Mouse (Mus musculus) heart, adult 9 months (tissue): ENCODE measurements around the gene Rgsl1.
"Not testable (repeated sequence)": the region's sequence is repeated elsewhere in the genome, so short reads cannot be mapped to it uniquely, and the experiment has no call there.

Experiments used
- DNase-seq, 2 experiments: peaks; one replicate each; pipeline ENCODE4 v3.0.0; 2022; ENCODE audit warnings: low spot score in 2 of 2

Gene Rgsl1

GRCm38 (mm10) chr1:153844042-153844441 lies at the start of gene Rgsl1:
Gene Rgsl1, minus strand, starts transcription at chr1:153844142.
- DNase-seq, result no peak

DNA sequence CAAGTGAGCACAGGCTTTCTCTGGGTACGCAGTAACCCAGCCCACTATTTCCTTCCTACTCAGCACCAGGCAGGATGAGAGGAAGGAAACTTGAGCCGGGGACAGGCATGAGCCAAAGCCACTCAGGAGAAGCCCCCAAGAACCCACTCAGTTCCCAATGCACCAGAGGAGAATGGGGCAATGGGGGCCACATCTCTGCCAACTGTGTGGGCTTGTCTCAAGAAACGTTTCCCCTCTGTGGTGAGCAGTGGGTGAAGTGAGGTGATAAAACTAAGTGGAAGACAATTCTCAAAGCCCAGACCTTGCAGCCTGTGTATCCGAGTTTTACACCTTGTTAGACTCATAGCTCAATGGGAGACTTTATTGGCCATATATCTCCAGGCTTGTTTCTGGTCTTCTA lies 47.5 kb upstream of the Rgsl1 start, which contains the start of gene Teddm1a:
Teddm1a (plus strand) TSS at position 301 of the 400 bp plus-strand sequence.
- DNase-seq, result no peak

GRCm38 (mm10) chr1:153890121-153890520 lies 46.2 kb upstream of the Rgsl1 start:
- no peak for DNase-seq

DNA sequence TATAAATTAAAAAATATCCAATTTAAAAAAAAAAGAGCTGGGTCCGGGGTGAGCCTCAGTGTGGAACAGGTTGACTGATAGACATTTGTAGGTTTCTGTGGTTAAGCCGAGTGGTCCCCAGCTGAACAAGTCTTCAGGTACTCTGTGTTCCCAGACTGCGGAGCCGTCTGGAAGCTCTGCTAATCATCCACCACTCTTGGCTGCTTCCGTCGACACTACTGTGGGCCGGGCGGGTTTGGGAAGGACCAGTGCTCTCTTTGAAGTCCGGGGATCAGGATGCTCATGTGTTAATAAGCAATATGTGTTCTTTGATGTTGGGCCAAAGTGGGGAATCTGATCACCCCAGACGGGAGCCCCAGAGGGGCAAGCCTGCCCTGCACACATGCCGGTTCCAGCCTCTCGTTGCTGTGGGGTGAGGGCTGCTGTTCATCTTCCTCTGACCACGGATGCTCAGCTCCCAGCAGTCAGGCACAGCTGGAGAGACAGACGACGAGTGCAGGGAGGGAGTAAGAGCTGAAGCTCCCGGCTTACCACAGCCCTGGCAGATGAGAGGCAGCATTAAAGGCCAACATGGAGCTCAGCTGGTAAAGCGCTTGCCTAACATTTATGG lies 42.2 kb upstream of the Rgsl1 start:
- DNase-seq, result no peak

DNA sequence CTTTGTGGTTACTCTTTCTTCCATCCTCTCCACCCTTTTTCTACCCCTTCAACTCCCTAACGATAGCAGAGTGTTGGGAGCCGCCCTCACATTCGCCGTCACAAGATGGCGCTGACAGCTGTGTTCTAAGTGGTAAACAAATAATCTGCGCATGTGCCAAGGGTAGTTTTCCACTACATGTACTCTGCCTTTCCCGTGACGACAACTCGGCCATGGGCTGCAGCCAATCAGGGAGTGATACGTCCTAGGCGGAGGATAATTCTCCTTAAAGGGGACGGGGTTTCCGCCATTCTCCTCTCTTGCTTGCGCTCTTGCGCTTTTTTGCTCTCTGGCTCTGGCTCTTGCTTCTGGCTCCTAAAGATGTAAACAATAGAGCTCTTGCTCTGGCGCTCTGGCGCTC lies 36.4 kb upstream of the Rgsl1 start:
- DNase-seq, result not testable (repeated sequence)

DNA sequence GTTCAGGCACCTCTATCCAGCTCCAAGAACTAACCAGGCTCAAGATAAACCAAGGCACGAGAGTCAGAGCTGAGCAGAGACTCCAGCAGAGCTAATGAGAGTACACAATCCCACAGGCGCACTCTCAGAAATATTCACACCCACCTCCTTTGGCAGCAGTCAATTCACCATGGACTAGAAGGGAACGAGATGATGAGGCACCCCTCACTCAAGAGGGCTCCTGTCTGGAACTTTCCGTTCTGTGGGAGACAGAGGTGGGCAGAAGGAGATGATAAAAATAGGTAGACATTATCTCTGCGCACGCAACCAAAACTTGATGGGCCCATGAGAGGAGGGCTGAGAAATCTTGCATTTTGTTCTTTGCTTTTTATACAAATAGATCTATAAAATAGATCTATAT lies 30.1 kb upstream of the Rgsl1 start, which contains the start of gene Teddm1b:
Teddm1b (plus strand) TSS at position 301 of the 400 bp plus-strand sequence.
- no peak for DNase-seq

- DNase-seq, result no peak
Measured at GRCm38 (mm10) chr1:153855946-153856345, 12.0 kb upstream of the Rgsl1 start.

GRCm38 (mm10) chr1:153852696-153853095 lies 8.8 kb upstream of the Rgsl1 start:
- not testable (repeated sequence) for DNase-seq

GRCm38 (mm10) chr1:153846867-153847266 lies 2.9 kb upstream of the Rgsl1 start:
- no peak for DNase-seq

DNA sequence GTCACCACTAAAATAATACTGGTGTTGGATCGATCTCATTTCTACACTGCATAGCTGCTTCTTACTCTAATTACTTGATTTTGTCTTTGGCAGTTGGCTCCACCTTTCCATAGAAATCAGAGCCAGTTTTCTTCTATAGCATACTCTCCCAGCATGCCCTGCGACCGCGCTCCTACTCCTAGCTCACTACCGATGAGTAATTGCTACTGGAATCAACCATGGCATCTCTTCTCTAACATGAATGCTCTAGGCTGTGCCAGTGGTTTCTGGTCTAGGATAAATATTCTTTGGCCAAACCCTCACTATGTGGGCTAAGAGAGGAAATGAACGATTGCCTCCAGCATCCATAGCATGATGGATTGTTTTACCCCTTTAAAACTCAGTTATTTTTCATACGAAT lies 2.5 kb upstream of the Rgsl1 start:
- DNase-seq, result no peak

GRCm38 (mm10) chr1:153842121-153842740 lies 1.7 kb downstream of the Rgsl1 start:
- no peak for DNase-seq

GRCm38 (mm10) chr1:153836036-153836435 lies 7.9 kb downstream of the Rgsl1 start:
- DNase-seq, result no peak

DNA sequence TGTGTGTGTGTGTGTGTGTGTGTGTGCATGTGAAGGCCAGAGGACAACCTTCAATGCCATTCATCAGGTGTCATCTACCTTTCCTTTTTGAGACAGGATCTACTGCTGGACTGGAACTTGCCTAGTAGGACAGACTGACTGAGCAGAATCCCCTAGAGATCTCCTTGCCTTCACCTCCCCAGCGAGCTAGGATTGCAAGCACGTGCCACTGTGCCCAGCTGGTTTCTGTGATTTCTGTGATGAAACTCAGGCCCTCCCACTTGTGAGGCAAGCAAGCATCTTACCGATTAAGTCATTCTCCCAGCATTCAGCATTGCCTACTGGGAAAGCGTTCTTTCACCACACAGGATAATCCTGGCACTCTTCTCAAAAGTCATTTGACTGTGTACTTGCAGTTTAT lies 13.2 kb downstream of the Rgsl1 start:
- DNase-seq, result no peak

DNA sequence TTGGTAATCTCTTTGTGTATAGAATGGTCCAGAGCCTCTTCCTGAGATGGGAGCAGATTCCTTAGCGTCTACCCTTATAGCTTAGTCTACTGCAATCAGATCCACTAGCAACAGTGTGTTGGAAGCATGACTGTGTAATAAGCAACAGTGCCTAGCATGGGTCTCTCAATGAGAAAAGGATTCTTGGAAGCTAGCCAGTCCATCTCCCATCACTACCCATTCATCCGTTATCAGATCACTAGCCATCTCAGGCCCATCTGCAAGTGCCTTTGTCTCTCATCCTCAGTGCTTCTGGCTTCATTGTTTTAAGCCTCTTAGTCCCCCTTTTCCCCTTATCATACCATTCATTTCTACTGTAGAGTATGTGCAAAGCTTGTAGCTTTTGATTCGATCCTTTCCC lies 23.7 kb downstream of the Rgsl1 start:
- no peak for DNase-seq

DNA sequence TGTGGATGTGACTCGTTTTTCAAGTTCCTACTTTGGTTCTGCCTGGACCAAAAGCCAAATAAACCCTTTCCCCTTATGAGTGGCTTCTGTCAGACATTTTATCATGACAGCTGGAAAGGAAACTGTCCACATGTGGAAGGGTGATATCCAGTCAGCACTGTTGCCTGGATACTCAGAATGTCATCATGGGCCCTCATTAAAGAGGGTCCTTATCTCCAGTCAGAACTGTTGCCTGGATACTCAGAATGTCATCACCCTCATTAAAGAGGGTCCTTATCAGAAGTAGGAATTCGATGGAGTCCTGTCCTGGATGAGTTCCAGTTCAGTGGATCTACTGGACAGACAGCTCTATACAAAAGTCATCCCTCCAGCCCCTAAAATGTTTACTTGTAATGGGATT lies 29.7 kb downstream of the Rgsl1 start:
- DNase-seq, result no peak

DNA sequence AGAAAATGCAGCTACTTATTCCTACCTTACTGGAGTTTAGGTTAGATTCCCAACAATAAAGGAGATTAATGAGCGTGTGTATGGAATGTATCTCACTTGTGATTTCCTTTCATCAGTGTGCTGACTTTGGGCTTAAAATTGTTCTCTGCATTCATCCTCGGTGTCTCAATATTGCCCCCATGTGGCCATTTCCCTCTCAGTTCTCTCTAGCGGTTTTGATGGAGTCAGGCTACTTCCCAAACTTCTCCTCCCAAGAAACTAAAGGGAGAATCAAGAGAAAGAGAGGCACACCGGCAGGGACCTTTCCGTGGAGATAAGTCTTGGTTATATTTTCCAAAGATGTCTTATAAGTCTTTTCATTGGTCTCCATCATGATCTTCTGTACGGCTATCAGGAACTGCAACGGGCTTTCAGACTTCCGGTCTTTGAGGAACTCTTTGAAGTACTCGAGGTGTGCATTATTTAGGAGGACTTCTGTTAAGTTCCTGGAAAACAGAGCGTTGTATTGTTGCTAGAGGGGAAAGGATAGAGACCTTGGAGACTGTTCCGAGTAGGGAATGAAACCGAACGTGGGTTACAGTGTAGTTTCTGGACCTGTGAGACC lies 36.5 kb downstream of the Rgsl1 start:
- peak in 1 of 2 experiments; percentile 54 for DNase-seq

DNA sequence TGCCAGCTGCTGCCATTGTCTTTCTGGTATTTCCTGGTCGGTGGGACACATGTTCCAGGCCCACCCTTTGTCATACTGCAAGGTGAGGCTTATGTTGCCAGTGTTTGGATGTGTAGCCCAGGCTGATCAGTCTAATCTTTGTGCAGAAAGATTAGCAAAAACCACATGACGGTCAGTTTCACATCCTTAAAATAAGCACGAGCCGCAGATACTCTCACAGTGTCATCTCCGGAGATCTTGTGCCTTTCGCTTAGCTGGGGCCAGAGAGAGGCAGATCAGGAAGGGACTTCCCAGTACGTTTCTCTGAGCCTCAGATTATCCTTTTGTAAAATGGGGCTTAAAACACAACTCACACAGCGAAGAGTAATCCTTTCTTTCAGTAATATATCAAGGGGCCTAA lies 40.4 kb downstream of the Rgsl1 start:
- peak; percentile 16 to 41 for DNase-seq

DNA sequence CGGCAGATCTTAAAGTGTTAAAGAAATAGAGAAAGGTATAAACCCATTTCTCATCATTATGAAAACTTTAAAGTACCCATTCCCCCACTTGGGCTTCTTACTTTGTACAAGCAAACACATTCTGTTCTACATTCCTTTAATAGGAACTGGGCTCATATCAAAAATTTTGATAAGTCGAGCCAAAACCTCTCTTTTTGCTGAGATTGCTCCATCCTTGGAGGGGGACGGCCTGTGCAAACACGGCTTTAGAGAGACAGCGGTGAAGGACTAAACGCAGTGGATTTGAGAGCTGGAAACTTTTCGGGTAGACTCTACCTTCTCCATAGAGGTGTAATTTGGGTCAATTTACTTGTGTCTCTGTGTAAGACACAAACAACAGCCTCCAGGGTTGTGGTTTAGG lies 41.3 kb downstream of the Rgsl1 start:
- peak; percentile 16 to 33 for DNase-seq

GRCm38 (mm10) chr1:153794241-153794640 lies 49.7 kb downstream of the Rgsl1 start:
- DNase-seq, result no peak

DNA sequence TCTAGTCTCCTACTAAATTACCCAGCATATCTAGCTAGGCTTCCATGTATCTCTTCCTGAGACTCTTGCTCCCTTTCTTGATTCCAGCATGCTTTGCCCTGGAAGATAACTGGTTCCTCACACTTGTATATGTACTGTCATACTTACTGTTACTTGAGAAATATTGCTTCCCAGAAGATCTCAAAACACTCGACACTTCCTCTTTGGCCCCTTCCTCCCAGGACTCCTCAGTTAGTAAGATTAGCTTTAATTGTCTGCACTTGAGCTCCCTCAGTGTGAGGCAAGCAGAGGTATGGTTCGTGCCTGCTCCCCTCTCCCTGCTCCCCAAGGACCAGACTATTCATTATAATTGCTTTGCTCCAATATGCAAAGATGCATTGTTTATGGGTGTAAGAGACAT lies 53.2 kb downstream of the Rgsl1 start:
- no peak for DNase-seq

DNA sequence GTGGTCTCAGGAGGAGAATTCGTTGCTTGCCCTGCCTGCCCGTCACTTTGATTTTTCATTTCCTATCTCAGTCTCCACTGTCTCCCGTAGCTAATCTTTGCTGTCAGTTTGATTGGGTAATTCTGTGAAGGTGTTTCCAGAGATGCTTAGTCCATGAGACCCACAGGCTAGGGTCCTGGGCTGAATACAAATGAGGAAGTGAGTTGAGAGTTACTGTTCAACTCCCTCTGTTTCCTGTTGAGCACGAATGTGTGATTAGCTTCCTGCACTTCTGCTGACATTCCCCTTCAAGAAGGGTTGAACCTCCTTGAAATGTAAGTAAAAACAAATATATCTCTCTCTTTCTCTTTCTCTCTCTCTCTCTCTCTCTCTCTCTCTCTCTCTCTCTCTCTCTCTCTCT lies 58.3 kb downstream of the Rgsl1 start:
- no peak for DNase-seq

DNA sequence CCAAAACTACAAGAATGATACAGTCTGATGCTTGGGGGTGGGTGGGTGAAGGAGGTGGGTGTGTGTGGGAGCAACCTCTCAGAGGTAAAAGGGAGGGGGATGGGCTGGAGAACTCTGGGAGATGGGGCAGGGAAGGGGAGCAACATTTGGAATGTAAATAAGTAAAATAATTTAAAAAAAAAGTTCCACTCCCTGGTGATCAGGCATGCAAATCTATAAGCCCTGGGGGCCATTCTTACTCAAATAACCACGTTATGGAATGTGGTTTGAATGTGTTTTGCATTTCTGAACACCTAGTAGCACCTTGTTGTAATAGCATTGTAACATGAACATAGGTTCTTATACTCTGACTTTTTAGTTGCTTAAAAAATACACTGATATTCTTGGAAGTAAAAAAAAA lies 60.6 kb downstream of the Rgsl1 start:
- no peak for DNase-seq

DNA sequence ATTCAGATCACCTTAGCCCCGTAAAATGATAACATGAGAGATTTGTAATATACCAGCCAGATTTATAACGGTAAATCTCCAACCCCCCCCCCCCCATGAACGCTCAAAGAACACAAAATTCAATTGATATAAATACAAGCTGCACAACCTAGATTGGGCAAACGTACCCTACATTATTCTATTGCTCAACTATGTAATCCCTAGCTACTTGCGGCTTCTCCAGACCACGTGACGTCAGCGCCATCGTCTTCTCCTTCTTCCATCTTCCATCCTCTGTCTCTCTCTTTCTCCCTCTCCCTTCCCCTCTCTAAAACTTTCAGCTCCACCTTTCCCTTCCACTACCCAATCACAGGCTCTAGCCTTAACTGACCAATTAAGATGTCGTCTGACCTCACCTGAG lies 65.7 kb downstream of the Rgsl1 start:
- DNase-seq, result no peak
